Mouse (Mus musculus) thymus, postnatal 25 days (tissue): ENCODE results near the gene Ints4.
"Not testable (repeated sequence)": the region's sequence is repeated elsewhere in the genome, so short reads cannot be mapped to it uniquely, and the experiment has no call there.

Experiments
- DNase-seq: peaks from one replicate; pipeline ENCODE4 v3.0.0; 2022

Gene Ints4

DNA sequence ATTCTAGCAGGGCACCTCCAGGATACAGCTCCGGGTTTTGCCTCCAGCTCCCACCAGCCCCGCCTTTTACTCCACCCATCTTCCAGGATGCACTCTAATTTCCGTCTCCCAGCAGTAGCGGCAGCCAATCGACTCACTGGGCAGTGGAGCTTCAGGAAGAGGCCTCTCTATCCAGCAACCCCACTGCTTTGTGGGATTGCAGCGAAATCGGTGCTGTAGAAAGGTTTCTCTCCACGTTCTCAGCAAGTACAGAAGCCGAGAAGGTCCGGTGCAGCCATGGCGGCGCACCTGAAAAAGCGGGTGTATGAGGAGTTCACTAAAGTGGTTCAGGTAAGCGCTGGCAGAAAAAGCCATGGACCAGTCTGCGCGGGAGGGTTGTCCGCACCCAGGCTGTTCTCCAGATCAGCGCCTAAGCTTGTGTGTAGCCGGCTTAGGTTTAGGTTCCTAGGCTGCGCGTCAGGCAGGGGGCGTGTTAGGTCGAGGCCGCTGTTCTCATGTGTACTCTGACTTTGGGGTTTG lies at the start of gene Ints4:
TSS of gene Ints4 (plus strand) at position 136 of the 519 bp plus-strand sequence.
- DNase-seq: peak; percentile 88

DNA sequence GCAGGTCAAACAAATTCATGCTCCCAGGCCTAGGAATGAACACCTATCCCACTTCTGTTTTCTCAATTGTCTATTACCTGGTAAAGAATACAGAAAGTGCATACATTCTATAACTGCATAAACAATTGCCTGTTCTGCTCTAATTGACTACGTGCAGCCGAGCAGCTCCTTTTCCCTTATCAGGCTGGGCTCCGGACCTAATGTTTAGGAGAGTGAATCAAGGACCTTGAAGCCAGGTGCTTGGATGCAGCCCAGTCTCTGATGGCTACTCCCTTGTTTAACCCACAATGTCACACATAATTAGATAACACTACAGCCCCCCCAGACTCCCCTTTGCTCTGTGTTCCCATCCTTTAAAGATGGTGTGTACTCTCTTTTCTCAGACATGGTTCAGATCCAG lies 47.2 kb upstream of the Ints4 start:
- DNase-seq: not testable (repeated sequence)

DNA sequence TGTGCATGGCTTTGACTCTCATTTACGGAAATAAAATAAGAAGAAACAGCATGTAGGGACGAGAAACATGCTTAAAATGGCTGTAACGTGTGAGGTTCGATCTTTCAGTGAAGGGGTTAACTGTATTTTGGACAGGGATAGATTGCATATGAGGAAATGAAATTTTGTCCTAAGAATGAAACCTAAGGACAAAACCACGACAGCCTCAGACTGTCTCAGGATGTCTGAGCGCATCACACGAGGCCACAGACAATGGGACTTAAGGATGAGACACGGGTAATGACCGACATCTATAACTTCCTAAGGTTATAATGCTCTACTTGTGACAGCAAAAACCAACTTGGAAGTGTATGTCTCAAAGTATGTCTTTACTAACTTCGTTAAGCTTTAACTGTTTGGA lies 46.2 kb upstream of the Ints4 start:
- DNase-seq: no peak

DNA sequence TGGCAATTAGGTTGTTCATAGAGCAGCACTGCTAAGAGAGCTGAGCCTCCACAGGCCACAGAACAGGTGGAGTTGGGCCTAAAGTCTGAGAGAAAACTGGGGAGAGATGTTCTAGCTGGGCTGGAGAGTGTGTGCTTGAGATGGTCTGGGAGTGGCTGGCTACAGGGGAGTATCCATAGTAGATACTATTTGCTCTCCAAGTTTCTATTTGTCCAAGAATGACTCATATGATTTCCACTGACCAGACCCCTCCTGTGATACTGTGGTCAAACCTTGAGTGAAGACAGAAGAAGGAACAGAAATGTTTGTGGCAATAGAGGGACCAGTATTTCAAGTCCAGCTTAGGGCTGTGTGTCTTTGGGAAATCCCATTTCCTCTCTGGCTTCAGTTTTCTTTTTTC lies 41.8 kb upstream of the Ints4 start:
- DNase-seq: no peak

DNA sequence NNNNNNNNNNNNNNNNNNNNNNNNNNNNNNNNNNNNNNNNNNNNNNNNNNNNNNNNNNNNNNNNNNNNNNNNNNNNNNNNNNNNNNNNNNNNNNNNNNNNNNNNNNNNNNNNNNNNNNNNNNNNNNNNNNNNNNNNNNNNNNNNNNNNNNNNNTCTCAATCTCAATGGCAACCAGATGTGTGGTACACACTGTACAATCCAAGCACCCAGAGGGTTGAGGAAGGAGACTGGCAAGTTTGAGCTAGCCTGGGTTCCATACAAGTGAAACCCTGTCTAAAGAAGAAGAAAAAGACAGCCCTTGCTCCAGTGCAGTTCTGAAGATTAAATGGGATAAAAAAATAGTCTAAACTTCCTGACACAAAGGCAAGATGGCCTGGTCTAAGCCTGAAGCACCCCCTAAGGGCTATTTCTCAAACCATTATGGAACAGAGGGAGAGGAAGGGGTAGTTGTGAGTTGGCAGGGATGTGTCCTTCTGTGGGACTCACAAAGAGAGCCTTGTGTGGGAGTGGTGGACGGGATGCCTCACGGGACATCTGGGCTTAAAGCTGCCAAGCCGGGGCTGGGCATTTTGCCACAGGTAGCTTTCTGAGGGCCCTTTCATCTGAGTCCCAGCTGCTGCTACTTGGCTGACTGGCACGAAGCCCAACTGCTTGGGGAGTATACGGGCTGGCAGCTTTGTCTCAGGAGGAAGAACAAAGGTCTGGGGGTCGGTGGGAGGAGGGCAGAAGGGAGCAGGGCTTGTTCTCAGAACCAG lies 34.4 kb upstream of the Ints4 start:
- DNase-seq: peak; percentile 45

DNA sequence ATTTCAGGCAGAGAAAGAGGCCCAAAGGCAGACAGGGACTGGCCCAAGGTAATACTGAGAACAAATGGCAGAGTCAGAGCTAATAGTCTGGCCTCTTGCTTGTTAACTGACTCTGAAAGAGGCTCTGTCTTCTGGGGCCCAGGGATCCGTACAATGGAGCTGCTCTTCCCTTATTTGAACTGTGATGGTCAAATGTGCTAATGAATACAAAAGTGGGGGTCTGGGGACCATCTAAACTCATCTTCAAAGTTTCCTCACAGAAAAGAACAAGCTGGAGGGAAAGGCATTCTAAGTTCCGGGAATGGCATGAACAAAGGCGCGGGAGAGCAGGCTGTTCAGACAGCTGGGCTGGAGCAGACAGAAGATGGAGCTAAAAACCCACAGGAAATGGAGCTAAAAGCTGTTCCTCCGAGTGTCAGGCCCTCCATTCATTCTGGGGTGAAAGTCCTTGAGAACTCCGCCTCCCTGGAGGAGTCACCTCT lies 33.7 kb upstream of the Ints4 start:
- DNase-seq: peak; percentile 28

DNA sequence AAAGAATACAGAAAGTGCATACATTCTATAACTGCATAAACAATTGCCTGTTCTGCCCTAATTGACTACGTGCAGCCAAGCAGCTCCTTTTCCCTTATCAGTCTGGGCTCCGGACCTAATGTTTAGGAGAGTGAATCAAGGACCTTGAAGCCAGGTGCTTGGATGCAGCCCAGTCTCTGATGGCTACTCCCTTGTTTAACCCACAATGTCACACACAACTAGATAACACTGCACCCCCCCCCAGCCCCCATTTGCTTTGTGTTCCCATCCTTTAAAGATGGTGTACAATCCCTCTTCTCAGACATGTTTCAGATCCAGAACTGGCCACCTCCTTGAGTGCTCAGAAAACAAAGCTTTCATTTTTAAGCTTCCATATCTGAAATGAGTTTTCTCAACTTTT lies 29.7 kb upstream of the Ints4 start, which contains the start of gene Kctd14:
TSS of gene Kctd14 (plus strand) at position 301 of the 400 bp plus-strand sequence.
- not testable (repeated sequence) for DNase-seq

DNA sequence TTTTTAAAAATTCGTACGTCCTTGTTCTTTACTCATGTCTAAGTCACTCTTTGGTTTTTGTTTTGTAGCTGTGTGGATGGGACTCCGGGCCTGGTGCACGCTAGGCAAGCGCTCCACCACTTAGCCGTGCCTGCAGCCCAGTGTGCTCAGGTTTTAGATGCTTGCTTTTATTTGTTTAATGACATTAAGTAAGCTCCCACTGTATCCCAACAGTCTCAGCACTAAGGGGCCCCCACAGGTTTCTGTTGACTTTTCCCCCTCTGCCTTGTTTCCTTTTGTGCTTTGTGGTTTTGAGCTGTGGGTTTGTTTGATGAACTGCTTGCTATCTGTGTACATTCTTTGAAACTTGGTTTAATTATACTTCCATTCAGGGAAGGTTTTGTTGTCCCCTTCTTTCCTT lies 28.6 kb upstream of the Ints4 start:
- DNase-seq: peak; percentile 22

DNA sequence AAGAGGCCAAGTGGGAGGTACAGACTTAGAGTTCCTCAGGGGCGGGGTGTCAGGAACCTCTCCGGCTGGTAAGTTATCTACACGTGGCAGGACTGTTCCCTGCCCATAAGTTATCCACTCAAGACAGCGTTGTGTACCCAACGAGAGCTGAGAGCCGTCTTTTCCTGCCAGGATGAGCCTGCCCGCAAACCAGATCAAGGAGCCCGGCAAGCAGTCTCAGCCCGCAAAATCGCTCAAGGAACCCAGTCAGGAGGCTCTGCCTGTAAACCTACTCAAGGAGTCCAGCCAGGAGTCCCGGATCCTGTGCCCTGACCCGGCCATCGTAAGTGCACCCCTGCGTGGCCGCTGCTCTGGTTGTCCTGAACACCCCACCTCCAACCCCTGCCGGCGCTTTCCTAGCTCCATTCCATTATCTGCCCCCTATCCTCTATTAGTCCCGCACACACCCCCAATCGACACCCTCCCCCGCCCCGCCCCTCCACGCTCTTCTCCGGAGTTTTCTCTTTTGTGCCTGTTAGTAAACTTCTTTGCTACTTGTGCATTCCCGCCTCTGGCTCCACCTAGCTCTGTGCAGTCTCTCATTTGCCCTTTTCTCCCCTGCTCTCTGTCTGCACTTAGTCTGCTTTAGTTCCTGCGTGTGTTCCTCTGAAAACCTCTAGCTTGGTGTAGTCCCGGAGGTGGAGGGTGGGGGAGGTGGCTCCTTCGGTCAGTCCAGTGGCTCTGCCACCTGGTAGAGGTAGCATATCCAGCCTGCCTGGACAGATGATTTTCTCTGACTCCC lies 27.4 kb upstream of the Ints4 start:
- peak; percentile 25 for DNase-seq

DNA sequence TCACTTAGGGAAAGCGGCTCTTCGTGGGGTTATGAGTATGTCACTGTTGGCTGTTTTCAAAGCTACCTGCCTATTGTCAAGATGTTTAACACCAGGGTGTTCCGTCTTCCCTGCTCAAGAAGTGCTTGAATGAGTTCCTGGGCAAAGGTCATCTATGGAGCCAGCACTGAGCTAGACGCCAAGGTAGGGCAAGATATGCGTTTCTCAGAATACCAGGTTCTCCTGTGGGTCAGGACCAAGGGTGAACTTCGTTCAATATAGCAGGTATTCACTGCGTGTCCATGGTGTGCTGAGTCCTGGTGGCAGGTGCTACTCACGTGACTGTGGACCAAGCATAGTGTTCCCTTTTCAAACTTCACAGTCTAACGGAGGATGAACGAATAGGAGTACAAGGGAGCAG lies 26.0 kb upstream of the Ints4 start:
- no peak for DNase-seq

DNA sequence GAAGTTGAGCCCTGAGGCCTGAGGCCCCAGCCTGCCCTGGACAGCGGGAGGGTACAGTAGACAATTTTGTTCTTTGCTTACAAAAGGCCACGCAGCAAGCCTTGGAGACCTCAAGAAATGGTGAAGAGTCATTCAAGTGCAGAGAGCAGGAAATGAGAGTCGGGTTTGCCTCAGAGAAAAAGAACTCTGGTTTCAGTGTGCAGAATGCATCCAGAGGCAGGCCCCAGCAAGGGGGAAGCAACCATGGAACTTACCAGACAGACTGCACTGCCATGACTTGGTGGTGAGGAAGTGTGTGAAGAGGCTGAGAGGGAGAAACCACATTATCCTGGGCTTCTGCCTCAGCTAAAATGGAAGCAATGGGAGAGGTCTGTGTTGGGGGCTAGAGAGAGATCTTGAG lies 25.2 kb upstream of the Ints4 start:
- no peak for DNase-seq

DNA sequence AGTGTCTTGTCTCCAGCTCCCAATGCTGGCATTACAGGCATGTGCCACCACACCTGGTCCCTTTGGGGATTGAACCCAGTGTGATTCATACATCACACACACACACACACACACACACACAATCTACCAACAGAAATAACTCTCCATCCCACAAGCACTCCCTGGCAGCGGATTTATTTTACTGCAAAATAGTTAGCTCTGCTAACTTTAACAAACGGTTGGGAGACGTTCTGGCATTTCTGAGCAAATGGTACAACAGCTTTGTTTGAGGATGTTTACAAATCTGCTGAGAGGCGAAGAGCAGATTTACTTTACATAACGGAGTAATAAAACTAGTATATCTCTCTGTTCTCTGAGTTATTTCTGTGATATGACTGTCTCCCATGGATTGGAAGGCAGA lies 7.8 kb upstream of the Ints4 start:
- DNase-seq: no peak

DNA sequence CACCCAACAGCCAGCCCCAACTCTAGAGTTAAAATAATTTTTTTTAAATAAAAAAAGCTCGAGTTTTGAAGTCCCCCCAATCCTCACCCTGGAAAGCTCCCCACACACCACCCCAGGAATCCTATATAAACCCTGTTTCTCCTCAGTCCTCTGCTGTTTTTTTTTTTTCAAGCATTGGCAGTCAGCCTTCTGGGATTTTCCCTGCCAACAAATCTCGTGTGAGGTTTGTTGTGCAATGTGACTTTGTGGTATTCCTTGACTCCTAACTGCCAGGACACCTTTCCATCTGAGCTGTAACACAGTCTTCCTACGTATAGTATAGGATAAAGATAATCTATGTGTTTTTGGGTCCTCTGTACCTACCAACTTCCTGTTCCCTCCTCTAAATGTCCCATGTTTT lies 1.4 kb upstream of the Ints4 start:
- no peak for DNase-seq

DNA sequence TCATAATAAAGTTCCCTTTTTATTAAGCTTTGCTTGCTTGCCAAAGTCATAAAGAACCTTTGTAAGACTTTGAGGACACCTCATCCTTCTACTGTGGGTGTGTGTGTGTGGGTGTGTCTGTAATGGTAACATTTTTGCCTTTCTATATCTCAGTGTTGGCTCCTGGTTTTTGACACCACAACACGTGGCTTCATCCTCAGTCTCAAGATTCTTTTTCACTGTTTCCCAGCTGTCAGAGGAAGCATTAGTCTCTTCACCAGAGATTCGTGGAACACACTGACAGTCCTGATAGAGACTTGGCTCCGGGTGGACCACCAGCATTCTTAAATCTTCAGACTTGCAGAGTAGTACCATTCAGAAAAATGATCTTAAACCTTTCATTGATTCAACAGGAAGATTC lies 466 bp upstream of the Ints4 start:
- DNase-seq: no peak

DNA sequence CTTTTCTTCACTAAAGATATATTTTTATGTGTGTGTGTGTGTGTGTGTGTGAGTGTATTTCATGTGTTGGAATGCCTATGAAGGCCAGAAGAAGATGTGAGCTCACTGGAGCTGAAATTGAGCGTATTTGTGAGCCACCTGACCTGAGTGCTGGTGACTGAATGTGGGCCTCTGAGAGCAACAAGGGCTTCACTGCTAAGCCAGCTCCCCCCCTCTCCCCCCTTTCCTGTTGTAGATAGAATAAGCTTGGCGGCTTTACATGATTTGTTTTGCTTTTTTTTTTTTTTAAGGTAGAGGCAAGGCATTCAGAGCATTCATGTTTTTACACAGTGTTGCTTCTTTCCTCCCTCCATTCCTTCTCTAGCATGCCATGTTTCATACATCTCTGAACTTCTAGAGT lies 2.6 kb downstream of the Ints4 start:
- no peak for DNase-seq

DNA sequence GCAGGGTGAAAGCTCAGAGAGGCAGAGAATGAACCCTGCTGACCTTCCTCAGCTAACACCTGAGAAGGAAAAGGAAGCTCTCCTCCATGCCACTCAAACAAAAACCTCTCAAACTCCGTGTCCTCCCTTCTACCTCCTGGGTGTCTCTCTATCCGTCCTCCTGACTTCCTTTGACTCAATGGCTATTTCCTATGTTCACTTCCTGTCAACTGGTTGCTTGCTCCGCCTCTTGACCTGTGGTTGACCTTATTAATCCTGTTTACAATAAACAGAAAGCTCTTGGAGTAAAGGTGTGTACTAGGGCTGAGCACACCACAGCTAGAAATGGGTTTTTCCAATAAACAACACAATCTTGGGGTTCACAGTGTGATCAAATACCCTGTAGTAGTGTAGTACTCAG lies 10.4 kb downstream of the Ints4 start:
- no peak for DNase-seq

DNA sequence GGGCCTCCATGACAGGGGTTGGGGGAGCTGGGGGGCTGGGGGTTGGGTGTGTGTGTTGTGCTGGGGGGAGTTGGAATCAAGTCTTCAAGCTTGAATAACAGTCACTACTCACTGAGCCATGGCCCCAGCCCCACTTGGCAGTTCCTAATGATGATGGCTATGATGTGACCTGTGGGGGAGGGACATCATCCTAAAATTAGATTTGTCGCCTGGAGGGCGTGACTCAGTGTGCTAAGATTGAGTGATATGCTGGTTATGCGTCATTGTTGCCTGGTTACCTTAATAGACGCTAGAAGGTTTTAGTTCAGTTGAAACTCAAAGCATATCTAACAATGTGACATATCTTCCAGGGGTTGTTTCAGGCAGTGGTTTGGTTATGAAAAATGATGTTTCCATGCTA lies 11.7 kb downstream of the Ints4 start:
- no peak for DNase-seq

DNA sequence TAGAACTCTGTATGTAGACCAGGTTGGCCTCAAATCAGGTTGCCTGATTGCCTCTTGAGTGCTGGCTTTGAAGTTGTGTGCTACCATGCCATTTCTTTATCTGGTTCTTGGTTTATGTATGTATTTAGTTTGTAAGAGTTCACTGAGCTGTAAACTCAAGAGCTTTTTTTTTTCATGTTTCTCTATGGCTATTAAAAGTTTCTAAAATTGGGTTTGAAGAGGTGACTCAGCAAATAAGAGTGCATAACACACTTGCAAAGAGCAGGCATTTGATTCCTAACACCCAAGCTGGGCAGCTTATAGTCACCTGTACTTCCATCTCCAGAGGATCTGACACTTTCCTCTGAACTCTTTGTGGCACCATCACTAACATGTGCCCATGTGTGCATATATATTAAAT lies 14.3 kb downstream of the Ints4 start:
- no peak for DNase-seq

DNA sequence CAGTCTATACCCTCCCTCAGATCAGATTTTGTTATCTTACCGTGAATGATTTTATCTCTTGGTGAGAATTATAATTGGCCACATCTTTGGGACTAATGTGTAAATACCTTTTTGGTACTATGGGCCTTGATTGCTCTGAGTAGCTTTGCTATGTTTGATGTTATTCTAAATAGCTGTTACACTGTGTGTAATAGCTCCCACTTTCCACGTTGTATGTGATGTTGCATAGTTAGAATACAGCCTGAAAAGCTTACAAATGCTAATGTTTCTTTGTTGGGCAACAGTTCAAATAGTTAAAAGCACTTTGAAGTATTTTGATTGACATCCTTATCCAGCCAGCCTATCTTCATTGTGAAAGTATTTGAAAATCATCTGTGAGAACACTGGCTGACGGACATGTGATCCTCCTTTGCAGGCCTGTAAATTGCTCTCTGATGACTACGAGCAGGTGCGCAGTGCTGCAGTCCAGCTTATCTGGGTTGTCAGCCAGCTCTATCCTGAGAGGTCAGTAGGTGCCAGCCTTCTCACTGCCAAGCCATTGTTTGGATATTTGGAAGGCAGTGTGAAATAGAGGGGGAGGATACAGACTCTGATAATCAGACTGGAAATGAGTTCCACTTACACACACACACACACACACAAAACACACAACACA lies 19.9 kb downstream of the Ints4 start:
- DNase-seq: no peak

DNA sequence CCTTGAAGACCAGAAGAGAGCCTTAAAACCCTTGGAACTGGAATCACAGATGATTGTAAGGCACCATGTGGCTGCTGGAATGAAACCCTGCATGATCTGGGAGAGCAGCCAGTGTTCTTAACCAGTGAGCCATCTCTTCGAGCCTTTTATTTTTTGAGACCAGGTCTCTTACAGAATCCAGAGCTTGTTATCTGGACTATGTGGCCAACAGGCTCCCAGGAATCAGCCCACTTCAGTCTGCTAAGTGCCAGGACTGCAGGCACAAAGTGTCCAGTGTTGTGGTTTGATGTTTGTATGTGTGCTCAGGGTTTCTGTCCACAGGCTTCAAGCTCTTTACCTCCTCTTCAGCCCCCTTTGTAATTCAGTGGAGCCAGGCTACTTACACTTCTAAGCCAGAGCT lies 34.0 kb downstream of the Ints4 start:
- no peak for DNase-seq

DNA sequence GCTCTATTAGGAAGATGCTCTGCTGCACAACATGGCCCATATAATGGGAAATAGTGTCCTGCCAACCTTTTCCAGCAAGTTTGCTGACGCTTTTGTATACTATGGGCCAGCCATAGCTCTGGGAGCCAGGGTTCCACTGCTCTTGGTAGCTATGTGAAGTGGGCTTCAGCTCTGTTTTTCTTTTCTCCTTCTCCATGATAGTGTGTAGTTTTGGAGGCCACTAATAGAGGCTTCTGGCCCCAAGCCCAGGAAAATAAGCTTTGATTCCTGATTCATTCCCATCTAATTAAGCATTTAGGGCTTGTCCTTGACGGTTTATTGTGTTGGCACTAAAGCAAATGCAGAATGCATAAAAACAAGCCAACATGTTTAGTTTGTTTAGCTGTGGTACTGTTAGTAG lies 39.2 kb downstream of the Ints4 start:
- DNase-seq: no peak

DNA sequence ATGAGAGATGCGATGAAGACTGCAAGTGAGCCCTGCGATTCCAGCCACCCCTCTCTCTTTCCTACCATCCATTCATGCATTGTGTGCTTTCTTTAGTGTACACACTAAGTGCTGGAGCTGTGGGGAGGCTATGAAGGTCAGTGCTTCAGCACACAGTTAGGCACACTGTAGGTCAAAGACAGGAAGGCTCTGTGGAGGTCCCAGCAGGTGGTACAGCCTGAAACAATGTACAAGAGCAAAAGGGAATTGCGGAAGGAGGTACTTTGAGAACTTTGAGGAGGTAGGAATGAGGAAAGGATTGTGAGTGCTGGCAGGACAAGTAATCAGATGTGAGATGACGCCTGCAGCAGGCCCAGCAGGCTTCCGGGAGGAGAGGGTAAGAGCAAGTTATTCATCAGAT lies 54.8 kb downstream of the Ints4 start:
- no peak for DNase-seq

DNA sequence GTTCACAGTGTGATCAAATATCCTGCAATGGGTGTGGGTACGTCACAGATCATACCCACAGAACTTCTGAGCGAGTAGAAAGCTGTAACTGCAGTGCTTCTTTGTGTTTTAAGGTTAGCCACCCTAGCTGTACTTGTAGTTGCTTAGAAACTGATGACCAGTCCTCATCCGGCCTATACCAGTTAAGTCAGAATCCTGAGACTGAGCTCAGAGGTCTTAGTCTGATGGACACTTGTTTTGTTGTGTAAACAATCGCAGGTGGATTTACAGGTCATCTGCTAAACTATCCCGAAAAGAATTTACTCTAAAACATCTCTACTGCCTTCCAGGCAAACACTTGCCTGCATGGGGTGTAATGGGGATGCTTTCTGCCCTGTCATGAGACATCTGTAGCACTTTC lies 55.8 kb downstream of the Ints4 start:
- no peak for DNase-seq

DNA sequence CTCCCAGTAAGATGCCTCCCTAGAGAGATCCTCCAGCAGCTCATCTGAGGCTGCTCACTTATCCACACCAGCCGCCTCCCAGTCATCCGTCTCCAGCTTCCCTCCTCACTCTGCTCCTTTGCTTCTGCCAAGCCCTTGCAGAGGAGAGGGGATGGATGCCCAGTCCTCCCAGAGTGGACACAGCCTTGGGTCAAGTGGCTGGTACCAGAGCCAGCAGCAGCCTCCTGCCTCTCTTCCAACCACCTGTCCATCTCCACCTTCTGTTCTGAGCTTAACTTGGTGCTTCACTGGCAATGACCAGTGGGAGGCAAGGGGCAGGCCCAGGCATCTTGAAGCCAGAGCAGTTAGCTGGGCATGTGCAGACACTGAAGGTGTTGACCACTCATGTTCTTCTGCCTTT lies 65.7 kb downstream of the Ints4 start:
- DNase-seq: no peak
